Mouse (Mus musculus) heart, postnatal 4 days (tissue): ENCODE measurements around the gene Cox4i1. TPM values are rescaled to one million over a fixed set of nuclear protein-coding genes. Genes with fewer than 3 reads are reported as not detected.

Experiments used
- DNase-seq: peaks from one replicate; pipeline ENCODE4 v3.0.0; 2021
- total RNA-seq, 2 experiments: library from RNA; stranded (reverse); gene quantifications; 2 replicates each; pipeline ENCODE4 v1.2.3; 2021

Cox4i1 gene
- total RNA-seq: 1,000 to 10,000 TPM; 2,981 to 3,274 TPM

GRCm38 (mm10) chr8:120667561-120668373, at the start of gene Cox4i1, which contains the start of gene Gm27021:
Gene Cox4i1 (plus strand): TSS chr8:120668222.
Gene Gm27021 (minus strand): TSS chr8:120668079.
- peak; percentile 95 for DNase-seq

DNA sequence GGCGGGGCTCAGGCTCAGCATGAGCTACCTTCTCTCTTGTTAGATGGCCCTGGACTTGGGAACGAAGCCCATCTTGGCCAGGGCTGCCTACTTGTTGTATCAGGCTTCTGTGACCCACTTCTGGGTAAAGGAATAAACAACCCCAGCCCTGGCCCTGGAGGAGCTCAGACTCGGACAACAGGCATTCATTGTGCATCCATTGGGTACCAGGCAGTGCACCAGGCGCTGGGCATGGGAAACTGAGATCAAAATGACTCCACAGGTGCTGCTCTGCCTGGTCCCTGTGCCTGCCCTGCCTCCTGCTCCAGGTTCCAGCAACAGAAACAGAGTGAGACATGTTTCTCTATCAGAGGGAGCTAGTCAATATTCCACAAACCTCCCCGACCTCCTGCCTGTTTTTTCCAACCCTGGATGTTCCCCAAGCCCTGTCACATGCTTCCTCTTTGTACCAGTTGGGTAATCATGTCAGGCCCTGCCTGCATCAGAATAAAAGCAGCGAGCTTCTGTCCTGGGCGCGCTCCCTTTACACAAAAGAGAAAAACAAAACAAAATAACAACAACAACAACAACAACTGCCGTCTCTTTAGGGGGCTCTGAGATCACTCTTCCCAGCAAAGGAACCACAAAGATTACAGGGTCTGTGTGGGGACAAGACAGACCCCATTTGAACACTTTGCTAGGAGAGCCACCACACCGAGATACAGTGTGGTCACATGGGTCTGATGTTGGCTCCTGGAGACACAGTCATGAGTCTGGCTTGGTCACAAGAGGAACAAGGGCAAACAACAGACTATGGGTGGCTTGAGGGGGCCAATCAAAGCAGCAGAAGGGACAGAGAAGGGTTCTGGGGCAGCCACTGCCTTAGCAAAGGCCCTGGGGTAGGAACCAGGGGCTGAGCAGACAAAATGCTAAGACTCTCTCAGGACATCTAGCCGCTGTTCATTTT, 48.5 kb upstream of the Cox4i1 start:
- DNase-seq: peak; percentile 32

DNA sequence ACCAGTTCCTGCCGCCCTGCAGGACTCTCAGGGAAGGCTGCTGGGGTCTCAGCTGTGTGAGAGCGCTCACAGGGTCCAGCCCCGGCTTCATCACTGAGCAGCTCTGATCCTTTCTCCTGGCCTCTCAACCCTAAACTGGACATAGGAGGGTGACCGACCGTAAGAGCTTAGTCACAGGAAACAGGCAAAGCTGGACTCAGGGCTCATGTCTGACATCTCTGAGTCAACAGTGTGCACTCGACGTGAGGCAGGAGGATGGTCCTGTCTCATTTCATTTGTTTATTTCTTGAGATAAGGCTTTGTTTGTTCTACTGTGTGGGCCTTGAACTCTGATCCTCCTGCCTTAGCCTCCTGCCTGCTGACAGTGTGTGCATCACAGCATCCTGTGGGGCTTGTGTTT, 47.6 kb upstream of the Cox4i1 start:
- no peak for DNase-seq

- no peak for DNase-seq
Measured at GRCm38 (mm10) chr8:120622161-120622560, 45.9 kb upstream of the Cox4i1 start.

- DNase-seq: no peak
Measured at GRCm38 (mm10) chr8:120623608-120624007, 44.4 kb upstream of the Cox4i1 start.

- no peak for DNase-seq
Measured at GRCm38 (mm10) chr8:120626461-120626860, 41.6 kb upstream of the Cox4i1 start.

DNA sequence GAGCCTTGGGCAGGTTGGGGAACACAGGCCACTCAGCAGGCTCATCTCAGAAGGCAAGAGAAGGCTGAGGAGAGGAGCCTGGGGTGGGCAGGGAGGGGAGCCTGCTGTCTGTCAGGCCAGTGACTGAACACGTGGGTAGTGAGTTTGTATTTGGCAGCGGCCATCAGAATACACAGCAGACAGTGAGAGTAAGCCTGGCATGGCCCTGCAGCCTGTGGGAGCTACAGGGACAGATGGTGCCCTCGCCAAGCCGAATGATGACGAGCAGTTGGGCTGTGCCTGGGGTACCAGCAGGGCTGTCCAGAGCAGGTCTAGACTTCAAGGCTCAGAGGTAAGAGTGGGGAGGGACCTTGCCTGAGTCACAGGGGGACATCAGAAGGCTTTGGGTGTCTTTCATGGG, 40.7 kb upstream of the Cox4i1 start:
- no peak for DNase-seq

DNA sequence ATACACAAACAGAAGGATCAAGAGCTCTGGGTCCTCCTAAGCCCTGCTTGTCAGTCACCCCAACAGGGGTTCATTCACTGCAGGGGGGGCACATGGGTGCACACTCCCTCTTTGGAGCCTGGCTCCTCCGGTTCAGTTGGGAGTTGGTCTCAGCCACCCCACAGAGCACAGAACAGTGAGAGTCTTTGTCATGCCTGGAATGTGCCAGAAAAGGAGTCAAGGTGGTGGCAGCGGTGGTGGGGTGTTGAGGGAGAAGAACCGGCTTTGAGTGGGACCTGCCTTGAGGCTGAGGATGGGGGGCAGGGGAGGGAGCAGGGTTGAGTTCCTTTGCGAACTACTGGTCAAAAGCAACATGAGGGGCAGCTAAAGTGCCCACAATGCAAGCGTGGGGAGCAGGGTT, 38.0 kb upstream of the Cox4i1 start:
- DNase-seq: no peak

GRCm38 (mm10) chr8:120630848-120631247, 37.2 kb upstream of the Cox4i1 start:
- DNase-seq: no peak

- DNase-seq: peak; percentile 28
Measured at GRCm38 (mm10) chr8:120631441-120632375, 36.3 kb upstream of the Cox4i1 start.

DNA sequence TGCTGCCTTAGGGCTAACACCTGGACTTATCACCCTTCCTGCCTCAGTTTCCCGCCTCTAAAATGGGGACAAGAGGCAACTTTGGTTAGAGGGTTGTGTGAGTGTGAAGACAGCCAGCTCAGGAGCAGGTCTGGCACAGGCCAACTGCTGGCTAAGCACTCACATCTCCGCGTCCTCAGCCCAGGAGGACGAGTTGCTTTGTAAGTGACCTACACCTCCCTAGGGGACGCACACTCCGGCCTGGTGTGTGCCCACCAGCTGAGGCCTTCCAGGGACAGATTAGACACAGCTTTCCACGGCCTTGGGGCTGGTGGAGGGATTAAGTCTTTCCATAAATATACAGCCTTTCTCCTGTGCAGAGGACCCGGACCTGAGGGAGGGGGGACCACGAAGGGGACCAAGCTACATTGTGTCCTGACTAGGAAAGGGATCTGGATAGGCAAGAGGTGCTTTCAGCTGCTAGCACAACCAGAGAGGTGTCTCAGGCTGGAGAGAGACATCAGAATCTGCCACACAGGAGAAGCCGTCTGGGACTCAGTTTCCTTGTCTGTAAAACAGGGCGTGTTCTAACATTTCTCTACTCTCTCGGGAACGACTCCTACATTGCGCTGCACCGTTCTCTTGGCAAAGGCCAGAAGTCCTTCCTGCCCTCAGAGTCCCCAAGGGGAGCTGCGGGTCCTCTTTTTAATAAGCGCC, 34.9 kb upstream of the Cox4i1 start:
- no peak for DNase-seq

- peak; percentile 32 for DNase-seq
Measured at GRCm38 (mm10) chr8:120633665-120634271, 34.3 kb upstream of the Cox4i1 start.

GRCm38 (mm10) chr8:120634329-120634839, 33.6 kb upstream of the Cox4i1 start:
- peak; percentile 73 for DNase-seq

GRCm38 (mm10) chr8:120641245-120641644, 26.8 kb upstream of the Cox4i1 start:
- no peak for DNase-seq

- no peak for DNase-seq
Measured at GRCm38 (mm10) chr8:120642031-120642662, 25.9 kb upstream of the Cox4i1 start.

GRCm38 (mm10) chr8:120644663-120645062, 23.4 kb upstream of the Cox4i1 start:
- peak; percentile 95 for DNase-seq

- no peak for DNase-seq
Measured at GRCm38 (mm10) chr8:120647532-120647931, 20.5 kb upstream of the Cox4i1 start, which contains the start of gene 1190005I06Rik. Gene 1190005I06Rik (minus strand): TSS chr8:120647632.

DNA sequence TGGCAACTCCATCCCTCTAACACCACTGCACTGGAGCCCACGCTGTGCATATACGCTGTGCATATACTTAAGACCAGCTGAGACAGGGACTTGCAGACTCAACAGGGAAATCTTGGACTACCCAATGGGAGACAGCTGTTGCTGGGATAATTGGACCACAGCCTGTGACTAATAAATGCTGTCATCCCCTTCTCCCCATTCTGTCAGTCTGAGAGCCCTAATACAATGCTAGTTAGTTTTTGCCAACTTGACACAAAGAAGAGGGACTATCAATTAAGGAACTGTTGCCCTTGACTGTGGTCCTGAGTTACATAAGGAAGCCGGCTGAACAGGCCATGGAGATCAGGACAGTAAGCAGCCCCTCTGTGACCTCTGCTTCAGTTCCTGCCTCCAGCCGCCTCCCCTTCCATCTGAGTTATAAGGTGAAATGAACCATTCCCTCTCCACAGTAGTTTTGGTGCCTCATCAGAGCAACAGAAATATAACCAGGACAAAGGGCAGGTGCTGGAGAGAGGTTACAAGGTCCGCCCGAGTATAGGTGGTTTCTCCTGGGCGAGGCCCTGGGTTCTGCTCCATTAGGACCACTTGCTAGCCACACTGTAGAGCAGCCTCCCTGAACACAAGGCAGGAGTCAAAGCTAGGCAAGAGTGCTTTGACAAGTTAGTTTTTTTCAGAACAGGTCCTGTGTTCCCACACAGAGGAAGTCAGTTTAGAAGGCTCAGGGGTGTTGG, 11.5 kb upstream of the Cox4i1 start:
- DNase-seq: no peak

DNA sequence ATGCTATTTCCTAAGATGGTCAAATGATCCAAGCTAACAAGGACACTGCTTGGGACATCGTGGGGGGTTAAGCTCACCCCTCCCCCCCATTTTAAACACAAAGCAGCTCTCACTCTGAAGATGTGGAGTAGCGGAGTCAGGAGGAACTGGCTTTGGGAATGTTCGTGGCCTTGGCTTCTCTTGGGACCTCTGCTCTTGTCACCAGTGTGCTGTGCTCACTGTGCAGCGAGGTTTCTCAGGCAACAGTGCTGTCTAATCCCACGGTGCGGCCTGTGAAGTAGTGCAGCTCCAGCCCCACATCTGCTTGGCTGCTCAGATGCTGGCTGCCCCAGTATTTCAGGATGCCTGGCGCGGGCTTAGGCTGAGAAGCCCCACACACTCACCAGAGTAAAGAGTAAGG, 10.6 kb upstream of the Cox4i1 start:
- DNase-seq: no peak
